ENCODE assay signal across 8 mouse cellular contexts in the genomic region with DNA sequence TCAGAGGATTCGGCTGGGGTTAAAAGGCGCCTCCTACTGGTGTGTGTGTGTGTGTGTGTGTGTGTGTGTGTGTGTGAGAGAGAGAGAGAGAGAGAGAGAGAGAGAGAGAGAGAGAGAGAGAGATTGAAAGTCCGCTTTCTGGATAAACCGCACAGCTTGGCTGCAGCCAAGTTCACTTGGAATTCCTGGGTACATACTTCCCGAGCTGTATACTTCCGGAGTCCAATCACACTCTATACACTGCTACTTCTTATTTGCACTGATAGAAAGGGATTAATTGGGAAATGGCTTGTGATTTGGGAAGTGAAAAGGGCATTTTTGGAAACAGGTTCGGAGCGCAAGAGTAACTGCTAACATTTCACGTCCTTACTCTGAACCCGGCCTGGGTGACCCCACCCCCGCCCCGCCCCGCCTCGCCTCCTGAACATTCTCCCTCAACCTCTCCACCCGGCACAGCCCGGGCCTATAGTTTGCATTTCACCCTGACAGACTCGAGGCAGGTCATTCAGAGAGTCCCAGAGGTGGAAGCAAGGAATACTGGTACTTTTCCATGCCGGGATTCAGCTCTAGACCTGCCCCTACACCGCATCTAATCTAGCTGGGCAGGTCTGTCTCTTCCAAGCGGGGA. TPM values are rescaled to one million over a fixed set of nuclear protein-coding genes. Genes with fewer than 3 reads are reported as not detected.
A peak's percentile ranks its signal among the peaks of the same experiment; 100 is the strongest.
DNase-seq lines count a peak whose midpoint lies in the region; ATAC-seq and TF ChIP-seq lines count a peak whose summit lies in the region.

No protein-coding gene starts in this region.

- DNase-seq in heart, postnatal 0 days (ENCODE audit: low spot score), result no peak
- DNase-seq in heart, adult 11 months, result no peak
- DNase-seq in thymus, postnatal 36 days, result no peak
- DNase-seq in urinary bladder, postnatal 10 days (ENCODE audit: low spot score), result no peak
- DNase-seq in adipocyte (ENCODE audit: low spot score), result no peak

- TF ChIP-seq EP300 in heart, postnatal 0 days (IDR thresholded peaks at IDR 0.05; ENCODE audit: low read depth), result no peak

- peak overlapping the region; percentile 69; the same call in 1 of the 2 replicates for H3K9ac ChIP-seq in heart, postnatal 0 days (replicated peaks; ENCODE audit: low read depth, low read length)
- peak overlapping the region; percentile 79; the same call in 1 of the 2 replicates for H3K9ac ChIP-seq in embryonic facial prominence, embryonic 13.5 days
- H3K9ac ChIP-seq in kidney, embryonic 15.5 days, result peak overlapping the region; percentile 52; the same call in 1 of the 2 replicates
- H3K9ac ChIP-seq in midbrain, embryonic 16.5 days (ENCODE audit: low read depth, low read length), result 0 out of 2 replicates have a peak overlapping the region, but pooled peaks have one; percentile 74

- peaks cover 32% of the 10 kb centered on the region for H3K4me1 ChIP-seq in heart, postnatal 0 days (ENCODE audit: control insufficient read depth, insufficient read depth)
- peaks cover 47% of the 10 kb centered on the region for H3K4me1 ChIP-seq in embryonic facial prominence, embryonic 13.5 days
- peaks cover 50% of the 10 kb centered on the region for H3K4me1 ChIP-seq in kidney, embryonic 15.5 days
- peaks cover 14% of the 10 kb centered on the region; the same call in 1 of the 2 replicates for H3K4me1 ChIP-seq in midbrain, embryonic 16.5 days (ENCODE audit: control insufficient read depth, insufficient read depth, low read length)

- ATAC-seq in heart, postnatal 0 days (ENCODE audit: insufficient read depth, low read depth), result no peak
- no peak for ATAC-seq in embryonic facial prominence, embryonic 13.5 days (ENCODE audit: insufficient number of reproducible peaks, insufficient read depth, low FRiP score, low TSS enrichment, low read depth)
- ATAC-seq in kidney, embryonic 15.5 days (replicated peaks; ENCODE audit: low FRiP score), result no peak
- no peak for ATAC-seq in midbrain, embryonic 16.5 days

- peak overlapping the region; percentile 98 for H3K4me2 ChIP-seq in heart, postnatal 0 days (ENCODE audit: low read depth, low read length)
- peak overlapping the region; percentile 95 for H3K4me2 ChIP-seq in embryonic facial prominence, embryonic 13.5 days
- peak overlapping the region; percentile 97 for H3K4me2 ChIP-seq in kidney, embryonic 15.5 days
- H3K4me2 ChIP-seq in midbrain, embryonic 16.5 days (ENCODE audit: low read length), result peak overlapping the region; percentile 88

- H3K9me3 ChIP-seq in heart, postnatal 0 days (replicated peaks; ENCODE audit: control insufficient read depth, low read length), result no peaks in the 10 kb centered on the region
- no peaks in the 10 kb centered on the region for H3K9me3 ChIP-seq in embryonic facial prominence, embryonic 13.5 days
- H3K9me3 ChIP-seq in kidney, embryonic 15.5 days (replicated peaks), result no peaks in the 10 kb centered on the region
- no peaks in the 10 kb centered on the region for H3K9me3 ChIP-seq in midbrain, embryonic 16.5 days (replicated peaks; ENCODE audit: control insufficient read depth, low read length, poor library complexity, severe bottlenecking)

- H3K27me3 ChIP-seq in heart, postnatal 0 days (ENCODE audit: control insufficient read depth, insufficient read depth, low read length), result no peaks in the 10 kb centered on the region
- peaks cover 15% of the 10 kb centered on the region; the same call in 1 of the 2 replicates for H3K27me3 ChIP-seq in embryonic facial prominence, embryonic 13.5 days
- peaks cover 19% of the 10 kb centered on the region for H3K27me3 ChIP-seq in kidney, embryonic 15.5 days
- peaks cover 16% of the 10 kb centered on the region for H3K27me3 ChIP-seq in midbrain, embryonic 16.5 days (ENCODE audit: control insufficient read depth, insufficient read depth, low read depth, low read length)

- no peaks in the 10 kb centered on the region for H3K36me3 ChIP-seq in heart, postnatal 0 days (replicated peaks; ENCODE audit: control insufficient read depth, insufficient read depth, low read length)
- no peaks in the 10 kb centered on the region for H3K36me3 ChIP-seq in embryonic facial prominence, embryonic 13.5 days
- no peaks in the 10 kb centered on the region for H3K36me3 ChIP-seq in kidney, embryonic 15.5 days
- no peaks in the 10 kb centered on the region for H3K36me3 ChIP-seq in midbrain, embryonic 16.5 days (ENCODE audit: control insufficient read depth, insufficient read depth, low read length)

- WGBS in heart, postnatal 0 days, result 6% methylated on average over 20 of the region's 20 CpGs
- 5% methylated on average over 20 of the region's 20 CpGs for WGBS in embryonic facial prominence, embryonic 13.5 days
- 7% methylated on average over 20 of the region's 20 CpGs for WGBS in kidney, embryonic 15.5 days
- WGBS in midbrain, embryonic 16.5 days, result 7% methylated on average over 20 of the region's 20 CpGs

- H3K4me3 ChIP-seq in heart, postnatal 0 days (ENCODE audit: low read depth, low read length), result peak overlapping the region; percentile 75
- peak overlapping the region; percentile 72 for H3K4me3 ChIP-seq in embryonic facial prominence, embryonic 13.5 days
- H3K4me3 ChIP-seq in kidney, embryonic 15.5 days (replicated peaks), result peak overlapping the region; percentile 61
- peak overlapping the region; percentile 59 for H3K4me3 ChIP-seq in midbrain, embryonic 16.5 days (ENCODE audit: low read depth, low read length)

- TF ChIP-seq CTCF in heart, postnatal 0 days (IDR thresholded peaks at IDR 0.05; ENCODE audit: low read depth), result no peak; the same call in 1 of the 2 replicates

- H3K27ac ChIP-seq in heart, postnatal 0 days (ENCODE audit: low read depth), result peak overlapping the region; percentile 87
- H3K27ac ChIP-seq in embryonic facial prominence, embryonic 13.5 days, result no peak overlapping the region
- peak overlapping the region; percentile 92 for H3K27ac ChIP-seq in kidney, embryonic 15.5 days
- H3K27ac ChIP-seq in midbrain, embryonic 16.5 days (ENCODE audit: low read length), result no peak overlapping the region

RNA-seq across cellular contexts. Expression of a gene that starts 0.9 kb away (rescaled TPM):
- total RNA-seq in heart, postnatal 0 days (2014; rRNA removed; ENCODE audit: low replicate concordance), result 27.7 and 34.4 TPM in 2 replicates
- polyA plus RNA-seq in heart, postnatal 0 days (2015; fragmentation: Nextera tagmentation; extraction: Ambion mirVana), result 39.5 and 46.8 TPM in 2 replicates
- polyA plus RNA-seq in embryonic facial prominence, embryonic 13.5 days (2015; fragmentation: Nextera tagmentation; extraction: Ambion mirVana), result 13.9 and 14.2 TPM in 2 replicates
- 29.1 and 29.5 TPM in 2 replicates for polyA plus RNA-seq in kidney, embryonic 15.5 days (2015; fragmentation: Nextera tagmentation; extraction: Ambion mirVana)
- 6.9 and 7.1 TPM in 2 replicates for polyA plus RNA-seq in midbrain, embryonic 16.5 days (2015; fragmentation: Nextera tagmentation; extraction: Ambion mirVana)

Comparison
In these comparisons a context has a peak if more than half of its experiments do, and no peak if none do; other contexts are left out.
1. H3K27ac ChIP-seq: peak in heart, postnatal 0 days (single experiment) and kidney, embryonic 15.5 days (single experiment); none in embryonic facial prominence, embryonic 13.5 days (single experiment) and midbrain, embryonic 16.5 days (single experiment).
2. Peak in every context shown above with its lines, with median percentiles within 50 percentile points of each other: H3K4me2 ChIP-seq, H3K4me3 ChIP-seq and H3K9ac ChIP-seq.